In the genomic region with DNA sequence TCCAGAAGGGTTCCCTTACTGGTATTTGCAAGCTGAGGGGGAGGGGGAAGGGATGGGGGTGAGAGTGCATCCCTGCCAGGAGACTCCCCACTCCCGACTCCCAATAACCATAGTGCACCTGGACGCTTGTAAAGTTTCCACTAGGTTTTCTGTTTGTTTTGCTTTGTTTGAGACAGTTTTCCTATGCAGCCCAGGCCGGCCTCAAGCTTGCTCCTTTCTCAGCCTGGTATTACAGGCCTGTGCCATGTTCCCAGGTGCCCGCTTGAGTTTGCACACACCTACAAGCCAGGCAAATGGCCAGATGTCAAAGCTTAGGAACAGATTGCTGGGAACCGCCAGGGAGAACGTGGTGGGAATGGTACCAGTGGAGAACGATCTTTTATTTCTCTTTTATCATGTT, we compare ENCODE assay signal across 8 mouse cellular contexts. TPM values are rescaled to one million over a fixed set of nuclear protein-coding genes. Genes with fewer than 3 reads are reported as not detected.
DNase-seq lines count a peak whose midpoint lies in the region; ATAC-seq and TF ChIP-seq lines count a peak whose summit lies in the region.

No protein-coding gene starts in this region.

- no peak for DNase-seq in heart, adult 9 months (ENCODE audit: low spot score in 2 of 2)
- peak; percentile 9 for DNase-seq in embryonic facial prominence, embryonic 11.5 days (ENCODE audit: low spot score)
- DNase-seq in layer of hippocampus, postnatal 25 days (ENCODE audit: extremely low spot score in 1 of 2, low spot score in 1 of 2), result no peak
- DNase-seq in embryo, embryonic 9.5 days (ENCODE audit: extremely low spot score), result no peak
- no peak for DNase-seq in adrenal gland, postnatal 25 days

- H3K27ac ChIP-seq in heart, embryonic 15.5 days, result peak overlapping the region; percentile 92; the same call in 1 of the 2 replicates
- no peak overlapping the region for H3K27ac ChIP-seq in embryonic facial prominence, embryonic 11.5 days (replicated peaks; ENCODE audit: low read depth, low read length)
- peak overlapping the region; percentile 88 for H3K27ac ChIP-seq in intestine, embryonic 15.5 days

- peak overlapping the region; percentile 61 for H3K4me3 ChIP-seq in heart, embryonic 15.5 days
- H3K4me3 ChIP-seq in embryonic facial prominence, embryonic 11.5 days (ENCODE audit: low read depth, low read length), result peak overlapping the region; percentile 64
- peak overlapping the region; percentile 63 for H3K4me3 ChIP-seq in intestine, embryonic 15.5 days (replicated peaks)
- no peak overlapping the region for H3K4me3 ChIP-seq in myocyte

- no peaks in the 10 kb centered on the region for H3K27me3 ChIP-seq in heart, embryonic 15.5 days
- peaks cover 4% of the 10 kb centered on the region for H3K27me3 ChIP-seq in embryonic facial prominence, embryonic 11.5 days (ENCODE audit: control insufficient read depth, insufficient read depth, low read length)
- H3K27me3 ChIP-seq in intestine, embryonic 15.5 days (replicated peaks), result no peaks in the 10 kb centered on the region; the same call in 1 of the 2 replicates
- H3K27me3 ChIP-seq in myocyte (ENCODE audit: control insufficient read depth, insufficient read depth, insufficient read length), result no peaks in the 10 kb centered on the region

- no peak for ATAC-seq in heart, embryonic 15.5 days (replicated peaks; ENCODE audit: insufficient number of reproducible peaks, insufficient read depth, low FRiP score, low read depth)
- ATAC-seq in embryonic facial prominence, embryonic 11.5 days (replicated peaks; ENCODE audit: insufficient number of reproducible peaks, low FRiP score, low TSS enrichment, low read depth), result no peak
- ATAC-seq in intestine, embryonic 15.5 days, result no peak

- H3K79me2 ChIP-seq in myocyte (ENCODE audit: control insufficient read depth, insufficient read depth), result no peaks in the 10 kb centered on the region

- H3K4me2 ChIP-seq in heart, embryonic 15.5 days, result peak overlapping the region; percentile 88
- peak overlapping the region; percentile 86 for H3K4me2 ChIP-seq in embryonic facial prominence, embryonic 11.5 days (ENCODE audit: low read depth, low read length)
- peak overlapping the region; percentile 89 for H3K4me2 ChIP-seq in intestine, embryonic 15.5 days (replicated peaks)
- H3K4me2 ChIP-seq in myocyte (ENCODE audit: low read depth), result peak overlapping the region; percentile 37

- 37% methylated on average over 7 of the region's 7 CpGs for WGBS in heart, embryonic 15.5 days
- 20% methylated on average over 7 of the region's 7 CpGs for WGBS in embryonic facial prominence, embryonic 11.5 days
- 25% methylated on average over 7 of the region's 7 CpGs for WGBS in intestine, embryonic 15.5 days

- H3K36me3 ChIP-seq in heart, embryonic 15.5 days, result no peaks in the 10 kb centered on the region
- no peaks in the 10 kb centered on the region for H3K36me3 ChIP-seq in embryonic facial prominence, embryonic 11.5 days (replicated peaks; ENCODE audit: control insufficient read depth, insufficient read depth, low read depth, low read length)
- no peaks in the 10 kb centered on the region for H3K36me3 ChIP-seq in intestine, embryonic 15.5 days
- no peaks in the 10 kb centered on the region for H3K36me3 ChIP-seq in myocyte (ENCODE audit: control insufficient read depth, insufficient read depth)

- H3K9ac ChIP-seq in heart, embryonic 15.5 days, result peak overlapping the region; percentile 40
- H3K9ac ChIP-seq in embryonic facial prominence, embryonic 11.5 days (replicated peaks; ENCODE audit: low read length), result peak overlapping the region; percentile 51
- peak overlapping the region; percentile 68; the same call in 1 of the 2 replicates for H3K9ac ChIP-seq in intestine, embryonic 15.5 days

- H3K4me1 ChIP-seq in heart, embryonic 15.5 days (replicated peaks), result peaks cover 28% of the 10 kb centered on the region
- peaks cover 4% of the 10 kb centered on the region for H3K4me1 ChIP-seq in embryonic facial prominence, embryonic 11.5 days (ENCODE audit: control insufficient read depth, insufficient read depth, low read length)
- peaks cover 15% of the 10 kb centered on the region; the same call in 1 of the 2 replicates for H3K4me1 ChIP-seq in intestine, embryonic 15.5 days (replicated peaks)

- no peaks in the 10 kb centered on the region for H3K9me3 ChIP-seq in heart, embryonic 15.5 days (replicated peaks)
- no peaks in the 10 kb centered on the region for H3K9me3 ChIP-seq in embryonic facial prominence, embryonic 11.5 days (replicated peaks; ENCODE audit: control insufficient read depth, low read length)
- H3K9me3 ChIP-seq in intestine, embryonic 15.5 days, result no peaks in the 10 kb centered on the region

- no peak for TF ChIP-seq POLR2A in myocyte (IDR thresholded peaks at IDR 0.05; ENCODE audit: insufficient read length, low read depth)

- no peak overlapping the region for H3ac ChIP-seq in myocyte (ENCODE audit: control insufficient read depth, insufficient read length)

TF ChIP-seq in myocyte, 11 proteins besides CTCF, POLR2A, EP300 and RAD21:
- TF ChIP-seq MAX (IDR thresholded peaks at IDR 0.05; ENCODE audit: low read depth), result no peak
- TF ChIP-seq MYOG (IDR thresholded peaks at IDR 0.05; ENCODE audit: control insufficient read depth in 1 of 3, insufficient read depth in 1 of 3, insufficient read length in 2 of 3, low read depth in 2 of 3), result no peak
- TF ChIP-seq CEBPB (IDR thresholded peaks at IDR 0.05; ENCODE audit: insufficient read depth, poor library complexity, severe bottlenecking), result no peak
- TF ChIP-seq TCF12 (IDR thresholded peaks at IDR 0.05; ENCODE audit: insufficient read depth, poor library complexity, severe bottlenecking), result no peak
- TF ChIP-seq E2F4 (IDR thresholded peaks at IDR 0.05; ENCODE audit: insufficient read depth), result no peak

RNA-seq across cellular contexts. Expression of gene Pfkfb3, which starts 50.1 kb away (rescaled TPM):
- polyA plus RNA-seq in heart, embryonic 15.5 days (2015; fragmentation: Nextera tagmentation; extraction: Ambion mirVana), result 9.8 and 14.6 TPM in 2 replicates
- 12.2 and 13.8 TPM in 2 replicates for polyA plus RNA-seq in embryonic facial prominence, embryonic 11.5 days (2014; fragmentation: Nextera tagmentation; extraction: Ambion mirVana)
- polyA plus RNA-seq in intestine, embryonic 15.5 days (2015; fragmentation: Nextera tagmentation; extraction: Ambion mirVana), result 18.9 and 20.7 TPM in 2 replicates
- 2.0 TPM for polyA plus RNA-seq in myocyte (2012; fragmentation: generic; extraction: Trizol)
- total RNA-seq in layer of hippocampus, postnatal 25 days (2021), result 10 to 100 TPM; 31.2 to 34.8 TPM
- 93.7 and 145 TPM in 2 replicates for total RNA-seq in adrenal gland, postnatal 25 days (2021)

Comparison
In these comparisons a context has a peak if more than half of its experiments do, and no peak if none do; other contexts are left out.
1. H3K4me2 ChIP-seq: peak in every context shown above with its lines; median percentile 89 in intestine, embryonic 15.5 days; 88 in heart, embryonic 15.5 days; 86 in embryonic facial prominence, embryonic 11.5 days; 37 in myocyte.